Mouse (Mus musculus) monocyte, adult 59 days (primary cell): ENCODE data around the gene Dcaf12l1. TPM values are rescaled to one million over a fixed set of nuclear protein-coding genes. Genes with fewer than 3 reads are reported as not detected.

Experiments used
- total RNA-seq, 2 experiments: library from RNA; stranded (reverse); gene quantifications; one replicate each; pipeline ENCODE4 v1.2.4; 2023

The Dcaf12l1 gene
- total RNA-seq = not detected

DNA sequence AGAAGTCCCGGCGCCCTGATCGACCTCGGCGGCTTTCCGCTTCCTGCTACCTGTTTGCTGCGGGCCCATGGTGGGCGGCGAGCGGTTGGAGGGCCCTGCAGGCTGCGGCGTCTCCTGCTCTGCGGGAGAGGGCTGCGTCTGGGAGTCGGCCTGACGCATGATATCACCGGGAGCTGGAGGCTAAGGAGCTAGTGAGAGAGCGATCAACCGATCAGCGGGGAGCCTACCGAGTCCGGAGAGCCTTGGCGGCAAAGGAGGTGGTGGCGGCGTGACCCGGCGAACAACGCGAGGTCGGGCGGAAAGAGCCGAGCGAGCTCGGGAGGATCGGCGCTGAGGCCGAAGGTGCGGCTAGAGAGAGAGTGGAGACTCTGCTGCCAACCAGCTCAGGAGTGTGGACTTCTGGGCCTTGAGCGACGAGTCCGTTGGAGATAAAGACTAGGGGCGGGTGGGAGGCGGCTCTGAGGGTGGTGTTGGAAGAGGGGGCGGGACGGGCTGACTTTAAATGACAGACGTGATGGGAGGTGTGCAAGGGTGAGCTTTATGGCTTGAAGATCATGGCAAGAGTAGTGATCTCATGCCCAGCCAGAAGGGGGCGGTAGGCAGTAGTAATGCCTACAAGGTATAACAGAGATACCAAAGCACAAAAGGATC, at the start of gene Dcaf12l1:
TSS of gene Dcaf12l1 (minus strand) at position 437 of the 651 bp plus-strand sequence.

